Mouse (Mus musculus) olfactory bulb, adult 2 months (tissue): ENCODE measurements around the gene Hoxd3.

Source experiments
- CTCF ChIP-seq: fragments of 200-500 bp; IDR thresholded peaks from 2 replicates; pipeline ENCODE4 v1.5.1; 2012; ENCODE audit warnings: low read depth, mild to moderate bottlenecking, low read length, moderate library complexity; ENCODE audit not compliant: insufficient read depth
- POLR2A ChIP-seq: fragments of 200-500 bp; IDR thresholded peaks from 2 replicates; pipeline ENCODE4 v1.6.1; 2012; ENCODE audit warnings: mild to moderate bottlenecking, low read depth, low read length, moderate library complexity; ENCODE audit not compliant: insufficient read depth

- TF ChIP-seq CTCF (no peak), POLR2A (no peak)
These were observed 24.3 kb downstream of the Hoxd3 start for GRCm38 (mm10) chr2:74735851-74736687.
